Mouse (Mus musculus) spleen, postnatal 10 days (tissue): ENCODE data around the gene Slc22a20.
A peak's percentile ranks its signal among the peaks of the same experiment; 100 is the strongest.

Source experiments
- DNase-seq, 2 experiments: peaks; one replicate each; pipeline ENCODE4 v3.0.0; 2021 to 2022; ENCODE audit warnings: low spot score in 2 of 2

Slc22a20 gene

DNA sequence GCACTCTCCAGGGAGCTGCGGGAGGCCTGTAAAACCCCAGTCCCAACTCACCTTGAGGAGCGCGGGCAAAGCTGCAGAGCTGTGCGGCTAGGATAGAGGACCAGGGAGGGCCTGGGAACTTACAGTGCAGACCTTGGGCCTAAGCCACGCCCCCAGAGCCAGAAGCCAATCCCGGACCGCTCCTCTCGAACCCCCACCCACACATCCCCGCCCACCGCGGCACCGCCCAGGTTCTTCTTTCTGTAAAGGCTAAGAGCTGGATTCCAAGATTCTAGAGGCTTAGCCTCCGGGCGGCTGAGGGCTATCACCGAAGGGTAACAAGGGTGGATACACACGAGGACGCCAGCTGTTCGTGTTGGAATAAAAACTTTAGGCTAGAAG, 61.2 kb downstream of the Slc22a20 start, which contains the start of gene Cdc42ep2:
Gene Cdc42ep2, minus strand, starts transcription at position 104 of the 381 bp plus-strand sequence.
- peak; percentile 92 to 99 for DNase-seq

DNA sequence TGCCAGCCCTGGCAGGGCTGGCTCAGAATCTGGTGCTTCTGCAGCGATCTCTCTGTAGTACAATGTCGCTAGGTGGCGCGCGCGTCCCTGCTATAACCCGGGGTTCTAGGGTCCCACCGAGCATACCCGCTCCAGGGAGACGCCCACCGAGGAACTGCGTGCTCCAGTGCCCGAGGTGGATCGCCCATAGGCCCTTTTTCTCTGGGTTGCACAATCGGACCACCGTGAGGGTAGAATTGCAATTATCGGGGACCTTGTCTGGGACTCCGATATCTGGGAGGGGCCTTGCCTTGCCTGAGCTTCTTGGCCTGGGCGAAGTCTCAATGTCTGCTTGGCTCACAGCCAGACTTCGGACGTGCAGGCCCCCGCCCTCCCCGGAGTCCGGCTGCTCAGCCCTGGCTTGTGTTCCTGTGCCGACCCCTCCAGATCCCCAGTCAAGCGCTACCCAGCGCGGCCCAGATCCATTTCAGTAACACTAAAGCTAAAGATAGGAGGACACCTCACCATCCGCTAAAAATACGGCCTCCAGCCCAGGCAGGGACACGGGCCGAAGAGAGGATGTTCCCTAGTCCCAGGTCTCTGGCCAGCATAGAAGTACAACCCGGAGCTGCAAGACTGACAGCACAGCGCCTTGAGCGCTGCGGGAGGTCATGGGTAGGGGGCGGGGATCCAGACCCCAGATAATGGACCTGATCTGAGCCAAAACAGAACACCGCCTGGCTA, 61.8 kb downstream of the Slc22a20 start:
- peak; percentile 89 to 95 for DNase-seq

DNA sequence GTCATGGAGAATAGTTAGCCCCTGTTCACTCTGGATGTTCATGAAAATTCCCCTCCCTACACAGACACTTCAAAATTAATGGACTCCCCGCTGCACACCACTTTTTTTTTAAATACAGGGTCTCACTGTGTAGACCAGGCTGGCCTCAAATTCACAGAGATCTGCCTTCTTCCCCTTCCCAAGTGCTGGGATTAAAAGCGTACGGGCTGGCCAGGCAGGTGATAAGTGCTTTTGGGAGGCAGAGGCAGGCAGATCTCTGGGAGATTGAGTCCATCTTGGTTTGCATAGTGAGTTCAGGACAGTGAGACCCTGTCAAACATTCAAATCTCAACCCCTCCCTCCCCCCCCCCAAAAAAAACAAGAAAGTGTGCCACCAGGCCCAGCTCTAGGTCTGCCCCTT, 63.0 kb downstream of the Slc22a20 start:
- DNase-seq: no peak

DNA sequence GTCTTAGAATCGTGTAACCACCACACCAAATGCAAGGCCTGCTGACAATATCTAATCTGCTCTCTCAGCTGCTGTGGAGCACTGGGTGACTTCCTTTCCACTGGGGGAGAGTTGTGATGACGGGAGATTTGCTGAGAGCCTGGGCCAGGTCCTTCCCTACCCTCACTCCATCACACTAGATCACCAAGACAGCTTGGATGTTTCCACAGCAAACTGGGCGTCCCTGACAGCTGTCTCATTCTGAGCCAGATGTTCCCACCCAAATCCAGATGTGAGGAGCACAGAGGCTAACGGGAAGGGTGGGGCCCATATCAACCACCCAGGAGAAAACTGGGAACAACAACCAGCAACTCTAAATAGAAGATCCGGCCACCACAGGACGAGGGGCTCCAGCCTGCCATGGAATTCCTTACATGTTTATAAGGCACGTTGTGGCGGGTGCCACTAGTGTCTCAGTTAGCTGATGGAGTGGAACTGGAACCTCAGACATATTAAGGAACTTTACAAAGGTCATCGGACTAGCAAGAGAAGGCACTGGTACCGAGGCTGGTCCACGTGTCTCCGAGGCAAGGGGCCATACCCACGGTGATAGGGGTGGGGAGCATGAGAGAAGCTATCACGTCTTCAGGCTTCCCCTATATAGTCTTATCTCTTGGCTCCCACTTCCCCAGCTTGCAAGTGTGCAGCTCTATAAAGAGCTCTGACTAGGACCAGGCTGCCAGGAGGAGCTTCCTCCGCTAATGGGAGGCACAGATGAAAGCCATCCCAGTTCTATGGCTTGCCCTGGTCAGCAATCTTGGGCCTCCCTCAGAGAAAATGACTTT, 63.6 kb downstream of the Slc22a20 start:
- peak in 1 of 2 experiments; percentile 48 for DNase-seq

DNA sequence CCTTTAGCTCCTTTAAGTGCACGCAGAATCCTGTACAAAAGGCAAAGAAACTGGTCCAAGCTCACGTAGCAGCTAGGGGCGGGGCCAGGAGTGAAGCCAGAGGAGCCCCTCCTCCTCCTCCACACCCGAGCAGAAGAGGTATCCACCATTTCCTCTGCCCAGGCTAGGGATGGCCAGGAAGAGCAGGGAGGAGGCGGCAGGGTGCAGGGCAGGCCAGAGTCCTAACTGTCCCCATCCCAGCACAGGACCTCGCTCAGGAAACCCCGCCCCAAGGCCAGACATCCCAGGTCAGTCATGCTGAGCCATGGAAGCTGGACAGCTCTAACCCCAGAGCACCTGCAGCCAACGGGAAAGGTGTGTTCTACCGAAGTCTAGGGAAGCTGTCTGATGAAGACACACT, 64.2 kb downstream of the Slc22a20 start:
- peak in 1 of 2 experiments; percentile 44 for DNase-seq
